Mouse (Mus musculus) right cerebral cortex, postnatal 25 days (tissue): ENCODE data around the gene Zfp638.
"Not testable (repeated sequence)": the region's sequence is repeated elsewhere in the genome, so short reads cannot be mapped to it uniquely, and the experiment has no call there.

ENCODE experiments used
- DNase-seq: peaks from one replicate; pipeline ENCODE4 v3.0.0; 2022

Gene Zfp638

GRCm38 (mm10) chr6:83866954-83867597, at the start of gene Zfp638:
Zfp638 (plus strand) TSS chr6:83867109.
- peak; percentile 95 for DNase-seq

- no peak for DNase-seq
Observed at GRCm38 (mm10) chr6:83818996-83819395, 47.9 kb upstream of the Zfp638 start.

- DNase-seq: no peak
Observed at GRCm38 (mm10) chr6:83820727-83821515, 46.0 kb upstream of the Zfp638 start.

- no peak for DNase-seq
Observed at GRCm38 (mm10) chr6:83821856-83822255, 45.1 kb upstream of the Zfp638 start.

GRCm38 (mm10) chr6:83830941-83831605, 35.8 kb upstream of the Zfp638 start:
- DNase-seq: no peak

- DNase-seq: peak; percentile 98
Observed at GRCm38 (mm10) chr6:83831606-83832123, 35.2 kb upstream of the Zfp638 start, which contains the start of gene Paip2b. Paip2b (minus strand) TSS chr6:83831741.

GRCm38 (mm10) chr6:83832393-83832792, 34.5 kb upstream of the Zfp638 start:
- DNase-seq: not testable (repeated sequence)

GRCm38 (mm10) chr6:83836826-83837225, 30.1 kb upstream of the Zfp638 start:
- DNase-seq: no peak

GRCm38 (mm10) chr6:83838046-83838445, 28.9 kb upstream of the Zfp638 start:
- DNase-seq: no peak

GRCm38 (mm10) chr6:83840086-83840485, 26.8 kb upstream of the Zfp638 start:
- no peak for DNase-seq

GRCm38 (mm10) chr6:83844913-83845312, 22.0 kb upstream of the Zfp638 start:
- no peak for DNase-seq

- DNase-seq: no peak
Observed at GRCm38 (mm10) chr6:83846141-83846540, 20.8 kb upstream of the Zfp638 start.

- DNase-seq: no peak
Observed at GRCm38 (mm10) chr6:83849446-83849845, 17.5 kb upstream of the Zfp638 start.

GRCm38 (mm10) chr6:83857476-83857875, 9.4 kb upstream of the Zfp638 start:
- no peak for DNase-seq

- no peak for DNase-seq
Observed at GRCm38 (mm10) chr6:83860033-83860432, 6.9 kb upstream of the Zfp638 start.

- no peak for DNase-seq
Observed at GRCm38 (mm10) chr6:83863538-83863937, 3.4 kb upstream of the Zfp638 start.

- DNase-seq: no peak
Observed at GRCm38 (mm10) chr6:83866423-83866822, 486 bp upstream of the Zfp638 start.

- DNase-seq: peak; percentile 28
Observed at GRCm38 (mm10) chr6:83867598-83868585, 983 bp downstream of the Zfp638 start.

GRCm38 (mm10) chr6:83879815-83880214, 12.9 kb downstream of the Zfp638 start:
- DNase-seq: no peak

GRCm38 (mm10) chr6:83886789-83887188, 19.9 kb downstream of the Zfp638 start:
- DNase-seq: no peak

GRCm38 (mm10) chr6:83888802-83889201, 21.9 kb downstream of the Zfp638 start:
- no peak for DNase-seq
